Mouse (Mus musculus) lung, postnatal 10 days (tissue): ENCODE measurements at regions not wholly inside any gene's neighbourhood (a gene's known extent, or its start where the extent isn't known, plus 50 kb on each side); places are given as distances from the start of the nearest gene placed in this dataset.
"Not testable (repeated sequence)": the region's sequence is repeated elsewhere in the genome, so short reads cannot be mapped to it uniquely, and the experiment has no call there.

Experiments used
- DNase-seq: peaks from one replicate; pipeline ENCODE4 v3.0.0; 2021

GRCm38 (mm10) chr8:34703351-34703750 lies 591.8 kb upstream of the Gm10131 start:
- no peak for DNase-seq

DNA sequence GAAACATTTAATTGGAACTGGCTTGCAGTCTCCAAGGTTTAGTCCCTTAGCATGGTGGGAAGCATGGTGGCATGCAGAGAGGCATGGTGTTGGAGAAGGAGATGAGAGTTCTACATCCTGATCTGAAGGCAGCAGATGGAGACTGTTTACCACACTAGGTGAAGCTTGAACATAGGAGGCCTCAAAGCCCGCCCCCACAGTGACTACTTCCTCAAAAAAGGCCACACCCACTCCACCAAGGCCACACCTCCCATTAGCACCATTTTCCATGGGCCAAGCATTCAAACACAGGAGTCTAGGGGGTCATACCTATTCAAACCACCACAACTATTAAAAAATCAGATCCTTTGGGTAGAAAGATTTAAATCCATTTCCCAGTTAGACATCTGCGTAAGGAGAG lies 591.3 kb upstream of the Gm10131 start:
- DNase-seq, result peak; percentile 6

DNA sequence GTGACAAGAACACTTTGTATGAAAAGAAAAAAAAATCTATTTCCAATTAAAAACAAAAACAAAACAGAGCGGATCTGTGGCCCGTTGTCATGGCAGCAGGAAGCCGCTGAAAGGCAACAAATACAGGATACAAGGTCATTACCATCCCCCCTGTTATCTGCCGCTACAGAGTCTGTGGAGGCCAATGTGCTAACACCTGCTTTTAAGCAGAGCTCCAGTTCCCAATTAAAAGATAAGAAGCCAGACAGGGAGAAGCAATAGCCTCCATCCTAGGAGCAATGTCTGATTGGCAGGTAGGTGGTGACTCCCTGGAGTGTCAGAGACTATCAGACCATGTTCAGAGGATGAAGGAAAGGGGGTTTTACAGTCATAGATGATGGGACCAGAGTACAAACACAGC lies 587.5 kb upstream of the Gm10131 start:
- no peak for DNase-seq

- DNase-seq, result no peak
Observed at GRCm38 (mm10) chr8:34696365-34696764, 584.8 kb upstream of the Gm10131 start.

GRCm38 (mm10) chr8:34692606-34693005 lies 581.1 kb upstream of the Gm10131 start:
- DNase-seq, result peak; percentile 16

GRCm38 (mm10) chr8:34691776-34692175 lies 580.2 kb upstream of the Gm10131 start:
- no peak for DNase-seq

GRCm38 (mm10) chr8:34689825-34690493 lies 578.4 kb upstream of the Gm10131 start:
- peak; percentile 22 for DNase-seq

DNA sequence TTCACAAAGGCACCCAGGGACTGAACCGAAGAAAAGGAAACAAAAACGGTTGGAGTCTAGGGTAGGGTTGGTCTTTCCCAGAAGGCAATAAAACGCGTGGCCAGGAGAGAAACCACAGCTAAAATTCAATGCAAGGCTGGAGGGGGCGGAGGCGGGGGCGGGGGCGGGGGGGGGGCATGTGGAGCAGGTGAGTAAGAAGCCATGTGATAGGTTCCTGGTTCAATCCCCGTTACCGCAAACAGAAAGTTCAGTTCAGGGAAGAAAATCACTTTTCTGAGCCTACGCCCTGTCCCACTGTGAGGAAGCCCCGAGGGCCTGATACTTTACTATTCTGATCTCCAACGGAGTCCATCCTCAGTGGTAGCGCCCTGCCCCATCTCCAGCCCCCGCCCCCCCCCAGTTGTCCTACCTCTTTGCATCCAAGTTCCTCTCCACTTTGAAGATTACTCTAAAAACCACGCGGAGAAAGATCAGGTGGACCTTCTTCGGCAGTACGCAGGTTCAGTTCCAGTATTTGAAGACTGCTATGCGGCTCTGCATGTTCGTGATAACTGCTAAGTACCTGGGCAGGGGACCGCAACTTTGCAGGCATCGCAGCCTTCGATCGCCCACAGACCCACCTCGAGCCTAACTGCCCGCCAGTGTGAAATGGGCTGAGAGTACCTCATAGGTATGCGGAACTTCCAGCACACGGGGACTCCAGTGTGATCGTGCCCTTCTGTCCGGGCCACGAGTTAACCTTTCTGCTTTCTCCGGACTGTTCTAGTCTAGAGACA lies 577.7 kb upstream of the Gm10131 start:
- no peak for DNase-seq

DNA sequence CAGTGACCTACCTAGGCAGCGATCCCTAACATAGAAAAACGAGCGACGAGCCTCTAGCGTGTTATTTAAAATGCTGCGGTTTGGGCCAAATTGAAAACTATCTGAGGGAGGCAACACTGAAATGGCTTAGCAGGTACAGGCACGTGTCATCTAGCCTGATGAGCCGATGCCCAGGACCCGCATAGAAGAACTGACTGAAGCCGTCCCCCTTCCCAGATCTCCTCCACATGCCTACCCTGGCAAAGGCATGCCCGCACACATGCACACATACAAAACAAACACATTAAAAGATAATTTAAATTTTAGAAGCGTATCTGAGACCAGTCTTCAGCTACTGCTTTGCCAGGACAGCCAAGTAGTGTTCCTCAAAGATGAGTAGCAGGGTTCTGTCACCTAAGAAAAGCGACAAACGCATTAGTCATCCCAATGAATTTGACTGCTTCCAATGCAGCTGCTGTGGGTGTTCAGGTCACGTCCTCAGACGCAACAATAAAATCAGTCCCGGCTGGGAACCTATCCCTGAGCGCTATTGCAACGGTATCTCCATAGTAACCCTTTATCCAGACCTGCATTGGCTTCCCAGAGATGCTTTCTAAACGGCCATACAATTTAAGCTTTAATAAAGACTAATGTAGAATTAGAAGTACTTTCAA lies 577.0 kb upstream of the Gm10131 start:
- DNase-seq, result no peak

DNA sequence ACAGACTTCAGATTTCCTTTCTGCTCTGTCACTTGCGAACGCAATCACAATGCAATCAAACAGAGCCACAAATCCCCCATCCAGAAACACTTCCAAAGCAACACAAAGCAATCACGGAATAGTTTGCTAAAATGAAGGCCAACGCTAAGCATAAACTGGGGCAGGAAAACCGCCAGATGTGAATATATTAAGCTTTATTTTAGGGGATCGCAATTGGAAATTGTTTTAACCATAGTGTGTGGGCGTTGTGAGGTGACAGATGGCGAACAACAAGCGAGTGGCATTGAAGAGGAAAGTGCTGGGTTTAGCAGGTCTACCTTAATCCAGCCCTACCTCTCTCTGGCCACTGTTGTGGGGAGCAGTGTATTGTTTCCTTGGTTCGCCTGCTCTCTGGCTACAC lies 574.8 kb upstream of the Gm10131 start:
- DNase-seq, result no peak

DNA sequence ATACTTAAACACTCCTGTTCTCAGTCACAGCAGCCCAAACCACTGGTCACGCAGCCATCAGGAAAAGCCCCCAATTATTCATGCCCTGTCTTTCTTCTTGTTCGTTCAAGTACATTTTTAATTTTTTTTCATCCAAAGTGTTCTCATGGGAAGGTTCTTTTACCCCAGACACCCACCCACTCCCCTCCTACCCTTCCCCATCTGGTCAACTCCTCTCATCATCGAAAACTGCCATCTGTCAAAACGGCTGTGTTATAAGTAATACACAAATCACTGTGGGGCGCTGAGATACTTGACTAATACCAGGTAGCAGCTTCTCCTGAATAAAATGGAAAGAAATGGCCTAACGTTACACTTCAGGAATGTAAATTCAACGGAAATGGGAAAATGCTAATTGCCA lies 573.1 kb upstream of the Gm10131 start:
- no peak for DNase-seq

- DNase-seq, result no peak
Observed at GRCm38 (mm10) chr8:34683173-34683572, 571.6 kb upstream of the Gm10131 start.

- DNase-seq, result no peak
Observed at GRCm38 (mm10) chr8:34682221-34682620, 570.7 kb upstream of the Gm10131 start.

DNA sequence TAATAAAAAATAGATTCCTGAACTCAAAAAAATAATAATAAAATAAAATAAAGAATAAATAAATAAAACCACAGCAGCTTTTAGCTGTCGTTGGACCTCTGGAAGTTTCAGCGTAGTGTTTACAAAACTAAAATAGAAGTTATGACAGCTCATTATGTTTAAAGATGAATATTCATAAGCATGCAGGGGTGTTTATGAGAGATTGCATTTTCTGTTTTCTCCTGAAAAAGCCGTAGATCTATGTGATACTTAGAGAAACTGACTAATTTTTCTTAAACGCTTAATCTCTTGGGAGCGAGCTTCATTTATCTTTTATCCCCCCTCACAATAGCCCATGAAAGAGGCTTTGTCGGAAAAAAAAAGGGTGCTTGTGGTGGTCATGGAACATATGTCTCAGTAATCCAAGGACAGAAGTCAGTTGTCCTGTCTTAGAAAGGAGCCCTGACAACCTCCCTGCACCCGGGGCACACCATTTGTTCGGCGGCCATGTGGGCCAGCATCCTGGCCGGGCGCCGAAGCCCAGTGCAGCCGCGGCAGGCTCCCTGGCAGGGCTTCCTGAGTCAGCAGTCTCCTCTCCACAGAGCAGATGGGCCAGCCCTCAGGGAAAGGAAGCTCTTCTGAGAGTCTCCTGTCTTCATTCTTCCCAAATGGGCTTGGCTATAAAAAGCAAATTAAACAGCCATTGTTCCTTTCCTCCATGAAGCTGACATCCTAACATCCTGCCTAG lies 568.2 kb upstream of the Gm10131 start:
- peak; percentile 76 for DNase-seq

DNA sequence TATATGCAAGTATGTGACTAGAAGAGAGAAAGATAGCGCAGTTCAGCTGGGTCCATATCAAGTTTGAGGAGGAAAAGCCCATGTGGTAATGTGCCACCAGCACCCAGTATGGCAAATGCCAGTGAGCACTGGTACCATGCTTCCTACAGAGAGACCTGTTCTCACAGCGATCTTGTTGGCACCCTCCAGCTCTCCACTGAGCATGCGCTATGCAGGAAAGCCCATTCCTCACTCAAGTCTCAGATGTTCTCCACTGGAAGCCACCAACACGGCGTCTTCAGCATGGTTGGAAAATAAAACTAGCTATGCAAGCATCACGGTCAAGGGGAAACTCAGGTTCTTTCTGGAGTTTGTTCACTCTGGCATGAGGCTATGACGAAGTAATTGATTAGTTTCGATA lies 567.3 kb upstream of the Gm10131 start:
- no peak for DNase-seq

- DNase-seq, result peak; percentile 17
Observed at GRCm38 (mm10) chr8:34671716-34672115, 560.2 kb upstream of the Gm10131 start.

- no peak for DNase-seq
Observed at GRCm38 (mm10) chr8:34670930-34671715, 559.6 kb upstream of the Gm10131 start.

GRCm38 (mm10) chr8:34669146-34669545 lies 557.6 kb upstream of the Gm10131 start:
- no peak for DNase-seq

GRCm38 (mm10) chr8:34664429-34664828 lies 552.9 kb upstream of the Gm10131 start:
- DNase-seq, result no peak

DNA sequence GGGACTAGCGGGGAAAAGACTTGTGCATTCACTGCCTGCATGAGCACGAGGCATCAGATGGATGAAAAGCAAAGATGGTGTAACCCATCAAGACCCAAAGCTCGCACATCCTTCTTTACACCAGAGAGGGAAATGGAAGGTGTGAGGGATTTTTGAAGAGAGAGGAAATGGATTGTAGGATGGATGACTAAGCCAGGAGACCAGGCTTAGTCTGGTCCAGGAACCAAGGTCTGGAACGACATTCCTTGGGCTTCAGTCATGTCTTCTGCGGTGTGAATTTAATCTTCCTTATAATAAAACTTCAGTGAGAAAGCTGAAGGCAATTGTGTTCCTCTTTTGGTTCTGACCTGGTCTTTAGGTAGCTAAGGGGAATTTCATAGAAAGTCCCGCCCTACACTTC lies 551.0 kb upstream of the Gm10131 start:
- no peak for DNase-seq

DNA sequence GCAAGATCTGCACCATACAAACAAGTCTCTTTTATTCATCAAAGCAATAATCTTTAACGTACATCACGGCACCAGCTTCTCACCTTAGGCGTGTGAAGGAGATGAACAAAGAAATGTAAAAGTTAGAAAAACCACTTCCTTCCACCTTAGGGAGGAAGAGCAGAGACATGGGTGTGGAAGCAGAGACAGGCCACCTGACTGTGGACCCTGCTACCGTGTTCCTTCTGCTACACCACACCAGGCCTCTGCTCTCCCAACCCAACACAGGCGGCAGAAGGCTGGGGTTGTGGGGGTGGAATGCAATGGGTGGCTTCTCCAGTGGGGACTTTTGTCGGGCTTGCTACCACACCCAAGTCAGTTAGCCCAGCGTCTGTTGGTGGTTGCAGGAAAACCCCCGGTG lies 540.2 kb upstream of the Gm10131 start:
- DNase-seq, result no peak

DNA sequence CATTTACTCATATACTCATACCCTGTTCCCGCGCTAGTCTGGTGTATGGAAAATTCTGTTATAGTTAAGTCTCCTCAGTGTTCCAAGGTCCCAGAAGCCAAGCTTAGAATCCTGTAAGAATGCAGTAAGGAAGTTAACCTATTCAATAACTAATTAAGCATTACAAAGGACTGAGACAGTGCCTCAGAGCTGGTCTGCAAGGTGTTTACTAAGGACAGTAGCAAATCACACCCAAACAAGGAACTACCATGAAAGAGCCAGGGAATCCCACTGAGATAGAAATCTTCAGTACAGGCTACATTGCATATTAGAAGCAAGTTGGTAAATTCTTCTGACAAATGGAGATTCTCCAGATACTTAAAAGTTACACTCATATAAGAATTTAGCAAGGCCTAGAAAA lies 516.7 kb upstream of the Gm10131 start:
- DNase-seq, result not testable (repeated sequence)

GRCm38 (mm10) chr8:34625670-34626069 lies 514.1 kb upstream of the Gm10131 start:
- no peak for DNase-seq
